Mouse (Mus musculus) ovary, postnatal 14 days (tissue): ENCODE data around the gene Tut4.
A peak's percentile ranks its signal among the peaks of the same experiment; 100 is the strongest.

Experiments used
- DNase-seq: peaks from one replicate; pipeline ENCODE4 v3.0.0; 2022; ENCODE audit warnings: low spot score

Tut4 gene

DNA sequence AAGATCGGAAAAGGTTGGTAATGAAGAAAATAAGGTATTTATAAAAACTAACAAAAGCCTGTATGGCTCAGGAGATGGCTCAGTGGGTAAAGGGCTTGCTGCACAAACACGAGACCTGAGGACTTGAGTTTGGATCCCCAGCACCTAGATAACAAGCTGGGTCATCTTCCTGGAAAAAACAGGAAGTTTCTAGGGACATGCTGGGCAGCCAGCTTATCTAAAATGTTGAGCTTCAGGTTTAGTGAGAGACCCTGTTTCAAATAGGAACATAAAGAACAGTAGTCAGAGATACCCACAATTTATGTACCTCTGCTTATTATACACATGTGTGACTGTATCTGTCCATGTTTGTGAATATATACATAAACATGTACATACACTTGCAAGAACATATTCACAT is 43.8 kb downstream of the Tut4 start:
- DNase-seq = no peak

DNA sequence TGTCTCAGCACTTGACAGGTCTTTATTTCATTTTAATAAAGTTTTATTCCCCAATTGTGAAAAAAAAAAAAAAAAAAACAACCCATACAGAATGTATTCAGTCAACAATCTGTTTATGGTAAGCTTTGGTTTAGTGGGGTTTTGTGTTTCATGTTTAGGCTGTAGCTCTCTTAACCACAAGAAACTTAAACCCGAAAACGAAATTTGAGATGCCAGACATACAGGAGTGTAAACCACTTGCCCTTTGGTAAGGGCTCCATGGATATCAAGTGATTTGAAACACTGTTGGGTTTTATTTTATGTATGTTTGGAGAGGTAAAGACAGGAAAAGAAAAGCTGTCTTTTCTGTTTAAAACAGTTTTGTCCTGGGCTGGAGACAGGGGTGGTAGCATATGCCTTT is 80.5 kb downstream of the Tut4 start:
- DNase-seq = no peak

DNA sequence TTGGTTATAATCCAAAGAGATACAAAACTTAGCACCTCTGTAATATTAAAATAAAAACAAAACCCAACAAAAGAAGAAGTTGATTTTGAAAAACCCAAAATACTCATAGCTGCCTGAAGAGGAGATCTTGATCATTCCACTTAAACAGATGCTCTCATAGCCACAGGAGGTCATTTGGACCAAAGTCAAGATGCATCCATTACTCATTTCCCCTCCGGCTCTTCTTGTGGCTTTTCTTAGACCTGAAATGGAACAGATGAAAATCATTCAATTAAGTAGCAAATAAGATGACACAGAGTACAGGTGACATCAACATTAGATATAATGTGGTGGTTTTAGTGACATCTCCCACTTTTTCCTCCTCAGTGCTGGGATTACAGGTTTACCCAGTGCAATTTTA is 105.8 kb downstream of the Tut4 start:
- no peak for DNase-seq

DNA sequence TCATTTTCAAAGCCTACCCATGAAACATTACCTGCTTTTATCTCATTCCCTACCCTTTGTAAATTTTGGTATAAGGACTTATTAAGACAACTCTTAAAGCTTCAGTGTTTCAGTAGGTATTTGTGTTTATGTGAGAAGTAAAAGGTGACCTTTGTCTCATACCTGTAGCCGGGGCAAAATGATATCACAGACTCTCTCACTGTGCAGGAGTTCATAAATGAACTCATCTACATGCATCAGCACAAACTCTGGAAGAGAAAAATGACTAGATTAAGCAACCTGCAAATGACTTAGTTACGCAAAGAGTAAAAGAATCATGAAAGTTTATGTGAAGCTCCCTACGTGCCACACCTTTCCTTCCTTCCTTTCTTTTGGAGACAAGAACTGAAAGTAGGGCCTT is 113.4 kb downstream of the Tut4 start:
- DNase-seq = no peak

DNA sequence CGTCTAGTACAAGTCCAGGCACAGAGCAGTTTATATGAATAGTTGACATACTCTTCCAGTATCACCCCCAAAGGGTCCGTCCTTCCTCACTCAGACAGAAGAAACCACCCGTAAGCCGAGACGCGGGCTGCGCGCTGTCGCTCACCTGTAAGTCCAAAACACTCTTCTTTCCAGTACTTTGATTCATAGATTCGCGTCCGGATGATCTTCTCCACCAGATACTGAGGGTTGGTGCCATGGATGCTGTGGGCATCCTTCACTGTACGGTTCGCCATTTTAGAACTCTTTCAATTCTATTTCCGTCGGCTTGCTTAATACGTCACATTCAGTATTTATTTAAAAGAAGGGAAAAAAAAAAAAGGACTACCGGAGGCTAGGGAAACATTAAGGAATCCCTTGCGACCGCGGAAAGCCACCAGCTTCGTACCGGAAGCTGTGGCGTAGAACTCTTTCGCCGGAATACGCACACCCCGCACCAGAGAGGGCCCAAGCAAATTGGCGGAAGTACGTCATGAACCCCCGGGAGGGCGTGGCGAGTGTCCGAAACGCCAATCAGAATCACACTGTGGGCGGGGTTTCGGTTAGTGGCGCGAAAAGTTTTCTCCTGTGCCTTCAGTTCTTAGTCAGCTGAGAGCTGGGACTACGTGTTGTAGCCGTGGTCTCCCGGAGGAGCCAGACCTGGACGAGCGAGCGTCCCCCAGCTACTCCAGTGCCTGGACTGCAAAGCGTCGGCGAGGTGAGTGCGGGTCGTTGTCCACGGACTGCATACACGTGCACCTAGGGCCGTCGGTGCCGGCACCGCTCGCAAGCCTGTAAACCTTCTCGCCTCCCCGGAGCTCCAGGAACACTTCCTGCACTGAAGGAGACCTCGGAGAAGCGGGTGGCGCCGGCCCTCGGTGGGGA is 119.9 kb downstream of the Tut4 start, which contains the start of the genes Prpf38a and Orc1:
Gene Prpf38a, minus strand, starts transcription at position 497 of the 903 bp plus-strand sequence.
Gene Orc1, plus strand, starts transcription at position 584 of the 903 bp plus-strand sequence.
- DNase-seq = peak; percentile 96

DNA sequence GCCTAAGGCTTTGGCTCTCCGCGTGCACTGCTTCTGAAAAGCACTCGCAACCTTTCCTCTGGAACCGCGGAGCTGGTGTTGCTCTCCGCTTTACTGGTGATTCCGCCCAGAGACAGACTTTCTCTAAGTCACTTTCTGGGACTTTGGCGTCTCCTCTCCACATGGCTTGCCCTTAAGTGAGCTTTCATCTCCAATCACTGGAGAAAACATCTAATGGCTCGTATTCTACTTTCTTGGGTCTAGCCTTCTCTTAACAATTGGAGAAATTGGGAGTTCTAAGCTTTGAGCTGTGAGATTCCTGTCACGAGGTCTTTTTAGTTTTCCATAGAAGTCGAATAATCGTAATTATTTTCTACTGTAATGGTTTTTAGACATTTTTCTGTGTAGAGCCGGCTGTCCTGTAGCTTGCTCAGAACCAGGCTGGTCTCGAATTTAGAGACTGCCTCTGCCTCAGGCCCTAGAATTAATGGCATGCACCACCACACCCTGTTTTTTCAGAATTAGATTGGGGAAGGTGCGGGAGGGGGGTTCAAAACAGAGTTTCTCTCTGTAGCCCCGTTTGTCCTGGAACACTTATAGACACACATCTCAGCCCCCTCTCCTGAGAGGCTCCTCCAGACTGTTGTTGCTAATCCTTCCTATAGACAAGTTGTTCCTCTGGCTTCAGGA is 120.7 kb downstream of the Tut4 start:
- peak; percentile 3 for DNase-seq

DNA sequence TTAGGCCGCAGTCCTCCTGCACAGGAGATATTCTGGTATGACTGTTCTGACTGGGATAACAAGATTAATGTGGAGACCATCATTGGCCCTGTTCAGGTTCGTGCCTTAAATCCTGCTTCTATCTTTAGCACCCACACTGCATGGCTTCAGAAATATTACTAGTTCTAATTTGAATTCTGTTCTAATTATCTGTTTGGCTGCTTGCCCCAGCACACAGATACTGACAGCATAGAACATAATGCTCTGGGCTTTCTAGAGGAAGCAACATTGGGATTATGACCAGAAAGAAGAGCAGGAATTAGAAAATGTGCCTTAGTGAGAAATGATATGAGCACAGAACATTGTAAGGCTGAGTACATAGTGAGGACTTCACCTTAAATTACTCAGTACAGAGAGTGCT is 134.2 kb downstream of the Tut4 start:
- no peak for DNase-seq

DNA sequence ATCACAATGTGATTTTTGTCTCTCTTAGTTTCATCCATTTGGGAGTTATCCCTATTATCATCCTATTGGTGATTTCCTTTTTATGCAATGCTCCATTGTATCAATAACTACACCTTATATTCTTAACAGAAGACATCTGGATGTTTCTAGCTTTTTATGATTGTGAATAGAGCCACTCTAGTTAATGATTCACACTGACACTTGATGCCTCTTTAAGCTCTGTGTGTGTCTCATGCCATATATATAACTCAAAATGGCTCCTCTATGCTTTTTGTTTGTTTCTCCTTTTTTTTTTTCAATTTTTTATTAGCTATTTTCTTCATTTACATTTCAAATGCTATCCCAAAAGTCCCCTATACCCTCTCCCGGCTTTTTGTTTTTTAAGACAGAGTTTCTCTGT is 136.6 kb downstream of the Tut4 start:
- no peak for DNase-seq

DNA sequence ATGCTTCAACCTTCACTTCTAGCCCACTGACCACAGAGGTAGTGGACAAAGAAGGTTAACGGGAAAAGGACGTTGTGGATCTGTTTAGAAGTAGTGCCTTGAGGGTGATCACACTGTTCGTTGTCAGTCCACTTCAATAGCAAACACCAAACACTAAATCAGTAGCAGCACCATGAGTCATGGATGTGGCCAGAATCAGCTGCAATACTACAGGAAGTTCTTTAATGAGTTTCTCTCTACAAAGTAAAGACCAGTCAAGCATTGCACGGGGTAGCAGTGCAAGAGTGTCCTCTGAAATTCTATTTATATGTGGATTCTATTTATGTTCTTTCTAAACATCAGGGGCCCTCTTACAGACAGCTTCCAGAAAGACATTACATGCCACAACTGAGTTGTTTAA is 139.1 kb downstream of the Tut4 start:
- no peak for DNase-seq

DNA sequence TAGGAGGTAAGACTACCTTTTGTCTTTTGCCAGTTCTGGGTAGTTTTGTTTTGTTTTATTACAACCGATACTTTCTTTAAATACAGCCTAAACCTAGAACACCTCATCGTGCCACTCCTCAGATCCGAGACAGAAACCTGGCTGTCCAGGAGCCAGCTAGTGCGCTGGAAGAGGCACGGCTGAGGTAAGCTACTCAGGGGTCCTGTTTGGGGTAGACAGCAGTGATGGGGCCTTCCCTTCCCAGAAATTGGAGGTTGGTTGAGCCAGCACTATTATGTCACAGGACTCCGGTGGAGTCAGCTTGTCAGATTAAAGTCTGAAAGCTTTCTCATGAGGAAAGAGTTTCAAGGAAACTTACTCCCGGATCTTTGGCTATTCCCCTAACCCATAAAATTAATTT is 142.6 kb downstream of the Tut4 start:
- DNase-seq = no peak

DNA sequence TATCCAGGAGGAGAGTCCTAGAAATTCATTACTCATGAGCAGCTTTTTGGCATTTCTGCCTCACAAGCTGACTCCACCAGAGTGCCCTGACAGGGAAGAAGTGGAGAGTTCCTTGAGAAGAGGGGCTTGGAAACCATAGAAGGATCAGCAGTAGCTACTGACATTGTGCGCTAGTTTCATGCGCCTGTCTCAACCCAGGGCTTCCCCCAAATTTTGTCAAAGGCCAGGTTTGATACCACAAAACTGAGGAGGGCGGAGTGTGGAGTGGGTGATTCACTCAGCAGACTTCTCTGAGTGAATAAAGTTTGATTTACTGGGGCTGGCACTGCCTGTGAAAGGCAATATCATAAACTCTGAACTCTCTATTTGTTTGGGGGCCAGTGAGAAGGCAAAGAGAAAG is 149.4 kb downstream of the Tut4 start:
- no peak for DNase-seq
